Mouse (Mus musculus): Measurements from ENCODE around the gene Zmiz1. TPM values are rescaled to one million over a fixed set of nuclear protein-coding genes. Genes with fewer than 3 reads are reported as not detected.
A peak's percentile ranks its signal among the peaks of the same experiment; 100 is the strongest.

Zmiz1 gene
- total and polyA plus RNA-seq, 2 experiments from 2014 or later: 50.6 to 135 TPM

DNA sequence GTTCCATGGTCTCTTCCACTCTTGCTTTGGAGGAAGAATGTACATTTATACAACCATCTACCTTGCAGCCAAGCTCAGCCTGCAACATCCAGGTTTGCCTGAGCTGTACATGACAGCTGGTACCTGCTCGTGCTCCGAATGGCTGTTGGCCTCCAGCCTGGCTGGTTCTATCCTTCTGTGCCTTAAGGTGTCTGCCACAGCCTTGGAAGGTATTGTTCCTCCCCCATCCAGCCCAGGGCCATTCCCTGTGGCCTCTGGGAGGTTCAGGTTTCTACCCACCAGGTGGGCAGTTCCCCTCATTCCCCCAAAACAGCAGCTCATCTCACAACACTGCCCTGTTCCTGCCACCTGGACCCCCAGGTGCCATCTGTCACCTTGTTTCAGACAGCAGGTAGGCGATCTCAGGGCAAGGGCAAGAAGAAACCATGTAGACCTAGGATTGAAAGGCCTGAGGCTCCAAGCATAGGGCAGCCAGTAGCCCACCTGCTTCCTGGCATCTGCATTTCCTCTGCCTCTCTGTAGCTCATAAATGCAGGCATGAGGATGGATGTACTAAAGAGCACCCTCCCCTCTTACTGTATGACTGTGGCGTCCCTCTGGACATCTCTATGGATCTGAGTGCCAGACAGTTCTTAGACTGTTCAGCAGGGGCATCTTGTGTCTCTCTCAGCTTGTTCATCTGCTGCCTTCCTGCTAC lies 160.2 kb downstream of the Zmiz1 start:
- H3K4me2 ChIP-seq (ENCODE audit: low read depth, low read length): no peak overlapping the region
- H3K36me3 ChIP-seq (ENCODE audit: insufficient read depth, low read length): peaks cover under 1% of the 10 kb centered on the region; the same call in 1 of the 2 replicates
- no peak for TF ChIP-seq CTCF (IDR thresholded peaks at IDR 0.05; ENCODE audit: low read depth)
- peaks cover 36% of the 10 kb centered on the region for H3K4me1 ChIP-seq (ENCODE audit: insufficient read depth, low read length)
- no peak for ATAC-seq
- WGBS: 63% methylated on average over 4 of the region's 4 CpGs
- no peaks in the 10 kb centered on the region for H3K9me3 ChIP-seq (ENCODE audit: low read length)
- H3K4me3 ChIP-seq (ENCODE audit: low read length): no peak overlapping the region
- no peak overlapping the region for H3K9ac ChIP-seq (replicated peaks; ENCODE audit: low read length)
- no peak for DNase-seq (ENCODE audit: low spot score)
- H3K27me3 ChIP-seq (ENCODE audit: insufficient read depth, low read length): no peaks in the 10 kb centered on the region
- H3K27ac ChIP-seq: peak overlapping the region; percentile 60; the same call in 1 of the 2 replicates

DNA sequence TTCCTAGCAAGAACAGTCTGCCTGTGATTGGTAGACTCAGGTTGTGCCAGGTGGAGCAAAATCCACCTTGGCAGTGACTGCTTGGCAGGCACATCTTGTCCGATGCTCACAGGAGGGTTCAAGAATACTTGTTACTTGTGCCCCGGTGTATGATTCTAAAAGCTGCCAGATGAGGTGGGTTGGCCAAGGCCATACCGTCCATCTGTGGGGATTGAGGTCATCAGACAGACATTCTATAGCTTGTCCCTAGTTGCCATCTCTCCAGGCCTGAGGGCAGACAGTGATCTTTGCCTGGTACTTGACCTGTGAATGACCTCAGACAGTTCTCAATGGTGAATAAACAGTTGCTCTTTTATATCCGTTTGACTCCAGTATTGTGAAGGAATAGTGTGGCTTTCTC lies 161.8 kb downstream of the Zmiz1 start:
- Histone ChIP-seq H3K27me3 (ENCODE audit: insufficient read depth, low read length) (no peaks in the 10 kb centered on the region), H3K9ac (replicated peaks; ENCODE audit: low read length) (no peak overlapping the region), H3K4me2 (ENCODE audit: low read depth, low read length) (no peak overlapping the region), H3K4me3 (ENCODE audit: low read length) (no peak overlapping the region), H3K4me1 (ENCODE audit: insufficient read depth, low read length) (peaks cover 36% of the 10 kb centered on the region), H3K36me3 (ENCODE audit: insufficient read depth, low read length) (peaks cover 8% of the 10 kb centered on the region), H3K27ac (no peak overlapping the region), H3K9me3 (ENCODE audit: low read length) (no peaks in the 10 kb centered on the region)
- no peak for ATAC-seq
- WGBS: 52% methylated on average over 4 of the region's 4 CpGs
- DNase-seq (ENCODE audit: low spot score): no peak
- no peak for TF ChIP-seq CTCF (IDR thresholded peaks at IDR 0.05; ENCODE audit: low read depth)

DNA sequence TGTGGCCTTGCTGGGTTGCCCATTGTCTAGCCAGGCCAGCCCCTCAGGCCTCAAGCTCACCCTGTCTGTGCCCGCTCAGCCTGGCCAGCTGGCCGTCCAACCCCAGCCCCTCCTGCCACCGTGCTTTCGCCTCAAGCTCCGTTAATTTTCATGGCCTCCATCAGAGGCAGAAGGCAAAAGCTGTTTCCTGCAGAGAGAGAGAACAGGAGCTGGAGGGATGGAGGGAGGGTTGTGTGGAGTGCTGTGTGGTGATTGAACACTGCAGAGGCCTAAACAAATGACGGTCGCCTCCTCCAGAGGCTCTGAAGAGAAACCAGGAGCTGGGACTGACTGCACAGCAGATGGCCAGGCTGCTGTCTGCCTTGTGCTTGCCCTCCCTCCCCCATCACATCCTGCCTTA lies 164.7 kb downstream of the Zmiz1 start:
- Histone ChIP-seq H3K27me3 (ENCODE audit: insufficient read depth, low read length) (no peaks in the 10 kb centered on the region), H3K4me2 (ENCODE audit: low read depth, low read length) (no peak overlapping the region), H3K4me1 (ENCODE audit: insufficient read depth, low read length) (peaks cover 35% of the 10 kb centered on the region), H3K27ac (peak overlapping the region; percentile 80), H3K4me3 (ENCODE audit: low read length) (no peak overlapping the region), H3K9me3 (ENCODE audit: low read length) (no peaks in the 10 kb centered on the region), H3K36me3 (ENCODE audit: insufficient read depth, low read length) (peaks cover 8% of the 10 kb centered on the region), H3K9ac (replicated peaks; ENCODE audit: low read length) (no peak overlapping the region)
- WGBS: 11% methylated on average over 7 of the region's 7 CpGs
- DNase-seq (ENCODE audit: low spot score): peak; percentile 64
- peak; percentile 80 for ATAC-seq
- no peak for TF ChIP-seq CTCF (IDR thresholded peaks at IDR 0.05; ENCODE audit: low read depth)

DNA sequence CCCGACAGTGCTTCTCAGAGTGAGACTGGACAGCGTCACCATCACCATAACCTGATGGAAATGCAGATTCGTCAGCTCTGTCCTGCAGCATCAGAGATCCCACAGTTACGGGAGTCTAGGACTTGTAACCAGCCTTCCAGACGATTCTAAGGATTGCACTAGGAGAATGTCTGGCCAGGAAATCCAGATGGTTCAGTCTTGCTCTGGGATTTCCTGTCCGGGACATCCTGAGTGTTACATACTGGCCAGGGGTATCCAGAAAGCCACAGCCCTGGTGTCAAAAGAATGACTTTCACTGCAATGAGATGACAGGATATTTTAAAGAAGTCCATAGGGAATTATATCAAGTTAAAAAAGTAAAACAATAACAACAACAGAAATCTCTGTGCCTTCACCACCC lies 165.7 kb downstream of the Zmiz1 start:
- Histone ChIP-seq H3K36me3 (ENCODE audit: insufficient read depth, low read length) (peaks cover 8% of the 10 kb centered on the region), H3K4me1 (ENCODE audit: insufficient read depth, low read length) (peaks cover 32% of the 10 kb centered on the region), H3K9ac (replicated peaks; ENCODE audit: low read length) (no peak overlapping the region), H3K27me3 (ENCODE audit: insufficient read depth, low read length) (no peaks in the 10 kb centered on the region), H3K27ac (peak overlapping the region; percentile 80; the same call in 1 of the 2 replicates), H3K4me2 (ENCODE audit: low read depth, low read length) (no peak overlapping the region), H3K4me3 (ENCODE audit: low read length) (no peak overlapping the region), H3K9me3 (ENCODE audit: low read length) (no peaks in the 10 kb centered on the region)
- 69% methylated on average over 6 of the region's 6 CpGs for WGBS
- no peak for TF ChIP-seq CTCF (IDR thresholded peaks at IDR 0.05; ENCODE audit: low read depth)
- ATAC-seq (no peak), DNase-seq (ENCODE audit: low spot score) (no peak)

DNA sequence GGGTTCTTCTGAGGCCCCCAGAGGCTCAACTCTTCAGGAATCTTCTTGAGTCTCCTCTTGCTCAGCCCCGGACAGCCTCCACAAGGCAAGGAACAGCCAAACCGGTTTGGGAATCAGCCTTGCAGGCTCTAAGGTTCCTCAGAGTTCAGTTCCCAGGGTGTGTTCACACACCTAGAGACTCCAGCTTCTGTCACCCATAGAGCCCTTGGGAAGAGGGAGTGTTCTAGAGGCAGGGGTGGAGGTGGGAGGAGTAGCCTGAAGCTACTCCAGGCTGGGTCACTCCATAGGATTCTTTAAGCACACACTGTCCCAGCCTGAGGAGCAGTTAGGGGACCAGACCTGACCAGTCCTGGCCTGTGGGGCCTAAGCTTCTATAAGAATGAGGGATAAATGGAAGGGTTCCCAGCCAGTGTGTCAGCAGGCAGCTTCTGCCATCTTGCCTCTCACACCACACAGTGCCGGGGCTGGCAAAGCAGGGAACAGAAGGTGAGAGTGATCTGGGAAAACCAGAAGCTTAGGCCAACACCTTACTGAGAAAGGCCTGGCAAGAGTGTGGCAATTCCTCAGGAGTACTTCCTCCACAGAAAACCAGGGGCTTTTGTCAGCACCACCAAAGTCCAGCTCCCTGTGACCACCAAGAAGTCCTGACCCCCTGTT lies 168.7 kb downstream of the Zmiz1 start:
- DNase-seq (ENCODE audit: low spot score): no peak
- H3K9ac ChIP-seq (replicated peaks; ENCODE audit: low read length): no peak overlapping the region
- H3K27ac ChIP-seq: no peak overlapping the region
- no peak for TF ChIP-seq CTCF (IDR thresholded peaks at IDR 0.05; ENCODE audit: low read depth)
- 81% methylated on average over 3 of the region's 3 CpGs for WGBS
- no peaks in the 10 kb centered on the region for H3K9me3 ChIP-seq (ENCODE audit: low read length)
- no peaks in the 10 kb centered on the region for H3K27me3 ChIP-seq (ENCODE audit: insufficient read depth, low read length)
- H3K4me2 ChIP-seq (ENCODE audit: low read depth, low read length): no peak overlapping the region
- no peak overlapping the region for H3K4me3 ChIP-seq (ENCODE audit: low read length)
- no peak for ATAC-seq
- peaks cover 8% of the 10 kb centered on the region for H3K36me3 ChIP-seq (ENCODE audit: insufficient read depth, low read length)
- H3K4me1 ChIP-seq (ENCODE audit: insufficient read depth, low read length): peaks cover 25% of the 10 kb centered on the region; the same call in 1 of the 2 replicates

DNA sequence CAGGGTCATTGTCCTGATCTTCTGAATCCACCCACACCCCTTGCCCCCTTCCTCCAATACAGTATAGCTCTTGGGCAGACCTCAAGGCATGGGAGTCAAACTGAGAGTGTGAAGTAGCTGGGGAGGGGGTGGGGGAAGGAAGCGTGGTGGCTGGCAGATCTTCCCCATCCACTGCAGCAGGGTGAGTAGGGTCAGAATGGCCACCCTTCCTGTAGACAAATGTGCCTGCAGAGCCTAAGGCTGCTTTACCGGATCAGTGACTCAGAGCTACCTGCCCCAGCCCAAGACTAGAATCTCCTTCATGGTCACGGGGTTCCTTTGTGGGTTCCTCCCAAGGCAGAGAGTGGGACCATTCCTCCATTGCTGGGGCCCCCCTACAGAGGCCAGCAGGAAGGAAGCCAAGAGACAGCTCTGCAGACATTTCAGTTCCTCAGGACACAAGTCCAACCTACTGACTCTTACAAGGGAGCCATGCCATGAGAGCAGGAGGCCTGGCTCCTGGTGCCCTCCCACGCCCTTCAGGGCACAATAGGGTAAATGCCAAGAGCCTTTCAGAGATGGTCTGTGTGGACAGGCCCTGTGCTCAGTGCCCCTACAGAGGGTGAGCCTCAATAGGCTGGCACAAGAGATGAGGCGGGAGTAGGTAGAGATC lies 169.6 kb downstream of the Zmiz1 start:
- ATAC-seq (no peak), DNase-seq (ENCODE audit: low spot score) (no peak)
- Histone ChIP-seq H3K36me3 (ENCODE audit: insufficient read depth, low read length) (peaks cover 8% of the 10 kb centered on the region), H3K4me3 (ENCODE audit: low read length) (no peak overlapping the region), H3K9me3 (ENCODE audit: low read length) (no peaks in the 10 kb centered on the region), H3K4me2 (ENCODE audit: low read depth, low read length) (no peak overlapping the region), H3K4me1 (ENCODE audit: insufficient read depth, low read length) (peaks cover 24% of the 10 kb centered on the region), H3K27ac (peak overlapping the region; percentile 7; the same call in 1 of the 2 replicates), H3K9ac (replicated peaks; ENCODE audit: low read length) (no peak overlapping the region), H3K27me3 (ENCODE audit: insufficient read depth, low read length) (no peaks in the 10 kb centered on the region)
- TF ChIP-seq CTCF (IDR thresholded peaks at IDR 0.05; ENCODE audit: low read depth): no peak
- WGBS: 76% methylated on average over 5 of the region's 5 CpGs
